Mouse (Mus musculus): ENCODE data around the gene Krt86. TPM values are rescaled to one million over a fixed set of nuclear protein-coding genes. Genes with fewer than 3 reads are reported as not detected.

Krt86 gene
- polyA plus RNA-seq, 1 experiment = not detected

DNA sequence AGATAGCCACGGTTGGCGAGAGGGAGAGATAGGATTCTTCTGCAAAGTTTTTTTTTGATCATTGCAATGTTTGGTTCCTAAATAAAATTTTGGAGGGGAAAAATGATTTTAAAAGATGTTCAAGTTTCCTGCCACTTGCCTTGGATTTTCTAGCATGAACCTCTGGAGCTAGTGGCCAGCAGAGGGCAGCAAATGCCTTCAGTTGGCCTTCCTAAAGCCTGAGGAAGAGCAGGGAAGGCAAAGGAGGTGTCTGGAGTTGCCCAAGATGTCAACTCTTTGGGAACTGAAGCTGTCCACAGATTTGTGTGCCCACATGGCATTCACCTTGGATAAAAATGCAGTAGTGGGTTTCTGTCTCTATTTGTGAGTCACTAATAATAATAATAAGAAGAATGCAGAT, 46.5 kb downstream of the Krt86 start:
- Histone ChIP-seq H3K27ac (replicated peaks; ENCODE audit: low read depth, low read length) (no peak overlapping the region), H3K4me3 (ENCODE audit: insufficient read depth, low read depth, low read length) (no peak overlapping the region)

DNA sequence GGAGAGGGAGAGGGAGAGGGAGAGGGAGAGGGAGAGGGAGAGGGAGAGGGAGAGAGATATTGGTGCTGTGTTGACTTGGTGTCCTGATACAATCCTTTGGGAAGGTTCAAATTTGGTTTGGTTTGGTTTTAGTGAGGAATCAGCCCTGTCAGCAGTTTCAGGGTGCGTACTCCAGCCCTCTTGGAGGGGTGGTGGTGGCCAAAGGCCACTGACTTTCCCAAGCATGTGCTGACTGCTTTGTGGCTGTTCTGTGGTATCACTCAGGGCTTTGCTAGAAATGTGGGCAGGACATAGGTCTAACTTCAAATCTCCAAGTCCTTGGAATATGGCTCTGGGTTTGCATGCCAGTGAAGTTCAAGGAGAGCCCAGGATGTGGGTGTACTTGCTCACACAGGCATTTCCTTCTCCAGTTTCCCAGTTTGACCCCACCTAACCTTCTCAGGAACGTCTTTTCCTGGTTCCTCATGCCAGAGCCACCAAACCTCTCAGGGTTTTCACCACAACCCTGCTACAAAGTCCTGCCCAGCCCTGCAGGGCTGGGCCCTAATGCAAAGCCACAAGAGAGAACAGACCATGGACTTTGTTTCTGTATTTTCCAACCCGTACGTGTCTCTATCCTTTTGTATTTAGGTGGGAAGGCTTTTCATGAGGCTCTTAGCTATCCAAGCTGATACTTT, 49.4 kb downstream of the Krt86 start:
- Histone ChIP-seq H3K27ac (replicated peaks; ENCODE audit: low read depth, low read length) (no peak overlapping the region), H3K4me3 (ENCODE audit: insufficient read depth, low read depth, low read length) (no peak overlapping the region), H3K4me1 (ENCODE audit: control insufficient read depth, insufficient read depth, insufficient read length, low read length) (no peaks in the 10 kb centered on the region)

More for the DNA sequence above, 46.5 kb downstream of the Krt86 start:
- no peaks in the 10 kb centered on the region for H3K4me1 ChIP-seq (ENCODE audit: control insufficient read depth, insufficient read depth, insufficient read length, low read length)

Other genes with a start within 250 kb of the Krt86 start
- gene Grasp, start 249.3 kb upstream of the Krt86 start, polyA plus RNA-seq (2012; ENCODE audit: insufficient read depth, insufficient read length, missing spikeins) = 1.7 and 3.7 TPM in 2 replicates
- 20.8 and 136 TPM in 2 replicates for gene Nr4a1, start 219.2 kb upstream of the Krt86 start, polyA plus RNA-seq (2012; ENCODE audit: insufficient read depth, insufficient read length, missing spikeins)
- gene Atg101, start 189.2 kb upstream of the Krt86 start, polyA plus RNA-seq (2012; ENCODE audit: insufficient read depth, insufficient read length, missing spikeins) = 34.8 and 38.0 TPM in 2 replicates
- 0.91 TPM in 1 of 2 replicates, not detected in the other for gene 6030408B16Rik, start 180.3 kb upstream of the Krt86 start, polyA plus RNA-seq (2012; ENCODE audit: insufficient read depth, insufficient read length, missing spikeins)
- 1.5 and 2.3 TPM in 2 replicates for gene Krt80, start 103.3 kb upstream of the Krt86 start, polyA plus RNA-seq (2012; ENCODE audit: insufficient read depth, insufficient read length, missing spikeins)
- not detected in 2 replicates for gene Krt7, start 62.4 kb upstream of the Krt86 start, polyA plus RNA-seq (2012; ENCODE audit: insufficient read depth, insufficient read length, missing spikeins)
- not detected in 2 replicates for gene Krt87, start 34.7 kb upstream of the Krt86 start, polyA plus RNA-seq (2012; ENCODE audit: insufficient read depth, insufficient read length, missing spikeins)
- not detected in 2 replicates for gene Krt88, start 25.7 kb upstream of the Krt86 start, polyA plus RNA-seq (2012; ENCODE audit: insufficient read depth, insufficient read length, missing spikeins)
- gene Krt81, start 9.7 kb upstream of the Krt86 start, polyA plus RNA-seq (2012; ENCODE audit: insufficient read depth, insufficient read length, missing spikeins) = not detected in 2 replicates
- not detected in 2 replicates for gene Krt83, start 18.0 kb downstream of the Krt86 start, polyA plus RNA-seq (2012; ENCODE audit: insufficient read depth, insufficient read length, missing spikeins)
- gene Gm49425, start 43.8 kb downstream of the Krt86 start, polyA plus RNA-seq (2012; ENCODE audit: insufficient read depth, insufficient read length, missing spikeins) = not detected in 2 replicates
- not detected in 2 replicates for gene Krt84, start 59.3 kb downstream of the Krt86 start, polyA plus RNA-seq (2012; ENCODE audit: insufficient read depth, insufficient read length, missing spikeins)
- not detected in 2 replicates for gene Krt82, start 77.2 kb downstream of the Krt86 start, polyA plus RNA-seq (2012; ENCODE audit: insufficient read depth, insufficient read length, missing spikeins)
- gene Krt90, start 89.5 kb downstream of the Krt86 start, polyA plus RNA-seq (2012; ENCODE audit: insufficient read depth, insufficient read length, missing spikeins) = not detected in 2 replicates
- not detected in 2 replicates for gene Krt75, start 100.4 kb downstream of the Krt86 start, polyA plus RNA-seq (2012; ENCODE audit: insufficient read depth, insufficient read length, missing spikeins)
- not detected in 2 replicates for gene Gm5414, start 154.7 kb downstream of the Krt86 start, polyA plus RNA-seq (2012; ENCODE audit: insufficient read depth, insufficient read length, missing spikeins)
- not detected in 2 replicates for gene Gm5478, start 173.9 kb downstream of the Krt86 start, polyA plus RNA-seq (2012; ENCODE audit: insufficient read depth, insufficient read length, missing spikeins)
- gene Krt6b, start 206.8 kb downstream of the Krt86 start, polyA plus RNA-seq (2012; ENCODE audit: insufficient read depth, insufficient read length, missing spikeins) = not detected in 2 replicates
- not detected in 2 replicates for gene Krt6a, start 220.8 kb downstream of the Krt86 start, polyA plus RNA-seq (2012; ENCODE audit: insufficient read depth, insufficient read length, missing spikeins)
- gene Krt5, start 239.4 kb downstream of the Krt86 start, polyA plus RNA-seq (2012; ENCODE audit: insufficient read depth, insufficient read length, missing spikeins) = 0.48 and 1.7 TPM in 2 replicates

All from brown adipose tissue, adult 24 weeks (tissue).